Mouse (Mus musculus) embryo, embryonic 10 days (tissue): Measurements from ENCODE around the gene Rab42.
A peak's percentile ranks its signal among the peaks of the same experiment; 100 is the strongest.

ENCODE experiments used
- DNase-seq: peaks from one replicate; pipeline ENCODE4 v3.0.0-alpha.2; 2015; ENCODE audit warnings: low spot score

Rab42 gene

GRCm38 (mm10) chr4:132269740-132270560, 33.2 kb downstream of the Rab42 start:
- peak; percentile 94 for DNase-seq

DNA sequence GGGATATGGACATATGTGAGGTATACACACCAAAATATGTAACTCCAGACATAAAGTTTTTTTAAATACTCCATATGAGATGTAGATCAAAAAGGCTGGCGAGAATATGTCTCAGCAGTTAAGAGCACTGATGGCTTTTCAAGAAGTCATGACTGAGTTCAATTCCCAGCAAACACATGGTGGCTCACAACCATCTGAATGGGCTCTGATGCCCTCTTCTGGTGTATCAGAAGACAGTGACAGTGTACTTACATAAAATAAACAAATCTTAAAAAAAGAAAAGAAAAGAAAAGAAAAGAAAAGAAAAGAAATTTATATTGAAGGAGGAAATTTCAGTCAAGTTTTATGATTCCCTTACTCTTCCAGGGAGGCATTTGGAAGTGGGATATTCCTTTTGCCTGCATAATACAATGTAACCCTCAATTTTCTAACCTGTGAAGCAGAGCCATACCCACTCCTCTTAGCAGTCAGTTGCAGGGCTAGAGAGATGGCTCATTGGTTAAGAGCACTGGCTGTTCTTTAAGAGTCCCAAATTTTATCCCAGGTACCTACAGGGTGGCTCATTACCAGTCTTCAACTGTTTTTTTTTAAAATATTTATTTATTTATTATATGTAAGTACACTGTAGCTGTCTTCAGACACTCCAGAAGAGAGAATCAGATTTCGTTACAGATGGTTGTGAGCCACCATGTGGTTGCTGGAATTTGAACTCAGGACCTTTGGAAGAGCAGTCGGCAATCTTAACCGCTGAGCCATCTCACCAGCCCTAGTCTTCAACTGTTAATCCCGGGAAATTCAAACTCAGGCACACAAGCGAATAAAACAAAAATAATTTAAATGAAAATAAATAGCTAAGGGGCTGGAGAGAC, 34.1 kb downstream of the Rab42 start:
- DNase-seq, result peak; percentile 50

DNA sequence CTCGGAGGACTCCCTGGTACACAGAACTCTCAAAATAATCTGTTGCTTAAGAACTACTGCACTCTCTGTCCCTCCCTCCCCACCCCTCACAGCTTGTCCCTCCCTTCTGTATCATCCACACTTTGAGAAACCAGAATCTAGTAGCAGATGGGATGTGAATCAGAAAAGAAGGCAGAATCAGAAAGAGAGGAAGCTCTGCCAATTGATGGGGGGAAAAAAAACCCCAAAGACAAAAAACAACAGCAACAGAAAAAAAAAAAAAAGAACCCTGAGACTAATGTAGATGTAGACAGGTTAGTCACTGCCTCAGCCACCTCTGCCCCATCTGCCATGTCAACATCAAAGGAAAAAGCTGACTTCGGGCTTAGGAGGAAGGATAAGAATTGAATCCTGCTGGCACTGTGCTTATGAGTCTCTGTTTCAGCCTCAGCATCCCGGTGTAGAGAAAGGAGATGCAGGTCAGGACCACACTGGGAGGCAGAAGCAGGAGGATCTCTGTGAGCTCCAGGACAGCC, 36.3 kb downstream of the Rab42 start:
- DNase-seq, result no peak

- DNase-seq, result no peak
Observed at GRCm38 (mm10) chr4:132263313-132263712, 39.9 kb downstream of the Rab42 start.

DNA sequence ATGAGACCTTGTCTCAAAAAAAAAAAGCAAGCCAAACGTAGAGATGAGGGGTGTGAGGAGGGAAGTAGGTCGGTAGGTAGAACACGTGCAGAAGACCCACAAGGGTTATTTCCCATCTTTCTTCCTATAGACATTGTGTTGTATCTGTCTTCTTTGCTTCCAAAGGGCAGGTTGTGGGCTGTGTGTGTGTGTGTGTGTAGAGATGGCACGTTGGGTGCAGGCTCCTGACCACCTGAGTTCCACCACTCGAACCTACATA, 40.9 kb downstream of the Rab42 start:
- no peak for DNase-seq

DNA sequence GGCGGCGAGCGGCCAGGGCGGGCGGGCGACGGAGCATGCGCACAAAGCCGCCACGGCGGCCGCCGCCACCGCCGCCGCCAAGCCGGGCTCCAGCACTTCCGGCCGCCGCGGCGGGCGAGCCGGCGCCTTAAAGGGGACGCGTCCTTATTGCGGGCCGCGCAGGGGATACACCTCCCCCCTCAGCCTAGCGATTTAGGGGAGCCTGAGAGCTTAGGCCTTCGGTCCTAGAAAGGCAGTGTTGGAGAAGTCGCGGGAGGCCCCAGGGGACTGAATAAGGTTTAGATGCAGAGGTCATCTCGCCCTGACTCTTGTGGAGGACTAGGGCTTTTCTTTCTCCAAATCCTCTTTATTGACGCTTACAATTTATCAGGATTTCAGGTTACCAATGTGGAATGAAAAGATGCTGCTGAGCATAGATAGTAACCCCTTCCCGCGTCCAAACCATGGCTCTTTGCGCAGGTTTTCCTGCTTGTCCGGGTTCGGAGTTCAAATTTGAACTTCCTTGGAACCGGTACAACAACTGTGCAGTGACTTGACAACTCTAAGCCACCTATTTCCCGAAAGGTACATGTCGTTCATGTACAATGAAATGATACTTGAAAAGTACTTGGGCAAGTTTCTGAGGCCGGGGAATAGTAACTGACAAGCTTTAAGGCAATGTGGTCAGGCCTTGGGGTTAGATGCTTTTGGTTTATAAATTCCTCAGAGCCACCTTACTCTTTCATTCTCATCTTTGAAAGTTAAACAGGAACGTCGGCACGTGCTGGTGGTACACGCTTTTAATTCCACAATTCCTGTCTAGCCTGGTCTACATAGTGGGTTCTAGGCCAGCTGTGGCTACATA, 41.4 kb downstream of the Rab42 start, which contains the start of gene Gmeb1:
Gene Gmeb1 (minus strand): TSS at position 89 of the 844 bp plus-strand sequence.
- peak; percentile 83 for DNase-seq

- peak; percentile 55 for DNase-seq
Observed at GRCm38 (mm10) chr4:132260404-132261379, 42.5 kb downstream of the Rab42 start.

DNA sequence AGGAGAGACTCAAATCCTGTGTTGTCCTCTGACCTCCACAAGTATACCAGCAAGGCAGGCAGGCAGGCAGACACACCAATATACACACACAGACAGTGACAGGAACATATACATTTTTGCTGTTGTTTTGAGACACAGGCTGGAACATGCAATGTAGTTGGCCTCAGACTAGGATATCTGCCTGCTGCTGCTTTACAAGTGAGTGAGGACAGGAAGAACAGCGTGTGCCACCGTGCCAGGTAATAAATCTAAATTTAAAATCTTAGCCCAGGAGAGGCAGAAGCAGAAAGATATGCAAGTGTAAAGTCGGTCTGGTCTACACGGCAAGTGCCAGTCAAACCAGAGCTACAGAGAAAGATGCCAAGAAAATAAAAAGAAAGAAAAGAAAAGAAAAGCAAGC, 43.9 kb downstream of the Rab42 start:
- no peak for DNase-seq

DNA sequence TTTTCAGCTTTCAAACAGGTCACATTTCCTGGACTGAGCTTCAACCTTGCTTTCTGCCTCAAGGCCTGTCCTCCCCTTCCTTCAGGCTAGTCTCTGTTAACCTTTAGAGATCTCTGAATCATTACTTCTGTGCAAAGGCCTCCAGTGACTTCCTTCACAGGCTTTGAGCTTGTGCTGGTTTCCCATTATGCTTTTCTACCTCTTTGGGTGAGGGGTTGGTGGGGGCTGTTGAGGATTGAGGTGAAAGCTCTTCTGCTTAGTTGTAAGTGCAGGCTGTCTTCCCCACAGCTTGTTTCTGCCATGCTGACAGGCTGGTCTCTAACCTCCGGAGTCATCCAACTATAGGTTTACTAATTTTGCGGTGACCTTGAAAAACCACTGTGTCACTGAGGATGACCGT, 46.8 kb downstream of the Rab42 start:
- no peak for DNase-seq

DNA sequence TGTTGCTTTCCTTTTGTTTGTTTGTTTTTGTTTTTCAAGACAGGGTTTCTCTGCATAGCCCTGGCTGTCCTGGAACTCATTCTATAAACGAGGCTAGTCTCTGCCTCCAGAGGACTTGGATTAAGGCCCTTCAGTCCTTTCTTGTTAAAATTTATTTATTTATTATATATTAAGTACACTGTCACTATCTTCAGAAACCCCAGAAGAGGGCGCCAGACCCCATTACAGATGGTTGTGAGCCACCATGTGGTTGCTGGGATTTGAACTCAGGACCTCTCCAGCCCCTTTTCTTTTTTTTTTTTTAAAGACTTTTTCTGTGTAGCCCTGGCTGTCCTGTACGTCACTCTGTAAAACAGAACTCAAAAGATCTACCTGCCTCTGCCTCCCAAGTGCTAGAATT, 48.2 kb downstream of the Rab42 start:
- no peak for DNase-seq

DNA sequence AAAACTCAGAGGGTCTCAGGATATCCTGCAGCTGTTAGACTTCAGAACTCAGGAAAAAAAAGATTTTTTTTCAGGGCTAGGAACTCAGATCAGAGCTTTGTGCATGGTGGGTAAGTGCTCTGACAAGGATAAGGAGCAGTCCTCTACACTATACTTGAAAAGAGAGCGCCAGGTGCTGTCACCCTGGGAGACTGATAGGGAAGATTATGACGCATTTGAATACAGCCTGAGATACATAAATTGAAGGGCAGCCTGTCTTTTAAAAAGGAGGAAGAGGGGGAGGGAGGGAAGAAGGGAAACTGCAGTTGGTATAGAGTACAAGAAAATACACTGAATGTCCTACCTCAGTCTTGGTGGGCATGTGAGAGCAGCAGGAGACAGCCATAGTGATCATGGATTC, 49.6 kb downstream of the Rab42 start:
- DNase-seq, result no peak

DNA sequence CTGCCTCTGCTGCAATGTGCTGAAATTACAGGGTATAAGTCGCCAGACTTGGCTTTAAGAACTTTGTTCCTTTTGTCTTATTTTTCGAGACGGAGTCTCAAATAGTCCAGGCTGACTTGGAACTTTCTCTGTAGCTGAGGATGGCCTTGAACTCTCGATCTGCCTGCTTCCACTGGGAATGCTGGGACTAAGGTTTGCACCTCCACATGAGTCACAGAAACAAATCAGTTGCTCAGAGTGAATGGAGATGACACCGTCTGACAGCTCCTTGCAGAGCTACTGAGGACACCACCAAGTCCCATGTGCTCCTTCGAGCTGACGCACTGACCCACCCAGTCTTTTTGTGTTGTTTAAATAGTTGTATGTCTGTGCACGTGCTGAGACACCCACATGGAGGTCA, 50.1 kb downstream of the Rab42 start:
- DNase-seq, result no peak
